Mouse (Mus musculus) mammary gland, adult 2 months (tissue): ENCODE results near the gene Slc22a27. TPM values are rescaled to one million over a fixed set of nuclear protein-coding genes. Genes with fewer than 3 reads are reported as not detected.

Source experiments
- polyA plus RNA-seq: library from polyadenylated mRNA; depleted of rRNA; stranded (reverse); fragments of >200 nt; gene quantifications from 2 replicates; pipeline ENCODE4 v1.2.3, GENCODE M21; 2012; ENCODE audit warnings: low replicate concordance; rRNA removed

Gene Slc22a27
- polyA plus RNA-seq, result not detected in 2 replicates

GRCm38 (mm10) chr19:7965927-7966326 is at the start of gene Slc22a27:
Gene Slc22a27 (minus strand): TSS chr19:7966027.

Other genes with a start within 250 kb of the Slc22a27 start
- not detected in 2 replicates for gene Slc22a26, start 163.4 kb downstream of the Slc22a27 start, polyA plus RNA-seq
- not detected in 2 replicates for gene Slc22a28, start 166.0 kb upstream of the Slc22a27 start, polyA plus RNA-seq